Mouse (Mus musculus) liver, embryonic 12.5 days (tissue): Measurements from ENCODE around the gene Rab3a. TPM values are rescaled to one million over a fixed set of nuclear protein-coding genes. Genes with fewer than 3 reads are reported as not detected.

Experiments
- ATAC-seq: fragments of 200-750 bp; cut with Nextera tagmentation; 2 replicates; pipeline ENCODE4 v1.8.0; 2017; ENCODE audit warnings: moderate number of reproducible peaks, mild to moderate bottlenecking, moderate library complexity
- H3K27ac ChIP-seq: fragments of 300-500 bp; sonication (generic); 2 replicates; pipeline ENCODE4 v1.5.1; 2016; ENCODE audit warnings: mild to moderate bottlenecking
- H3K27me3 ChIP-seq: fragments of 300-500 bp; sonication (generic); replicated peaks from 2 replicates; pipeline ENCODE4 v1.6.1; 2016; ENCODE audit warnings: mild to moderate bottlenecking, moderate library complexity
- H3K36me3 ChIP-seq: fragments of 300-500 bp; sonication (generic); 2 replicates; pipeline ENCODE4 v1.6.1; 2016; ENCODE audit warnings: mild to moderate bottlenecking, moderate library complexity
- H3K4me1 ChIP-seq: fragments of 300-500 bp; sonication (generic); 2 replicates; pipeline ENCODE4 v1.6.1; 2016
- H3K4me2 ChIP-seq: fragments of 300-500 bp; sonication (generic); 2 replicates; pipeline ENCODE4 v1.6.1; 2016; ENCODE audit warnings: mild to moderate bottlenecking, moderate library complexity
- H3K4me3 ChIP-seq: fragments of 300-500 bp; sonication (generic); 2 replicates; pipeline ENCODE4 v1.5.1; 2016; ENCODE audit warnings: mild to moderate bottlenecking, moderate library complexity
- H3K9ac ChIP-seq: fragments of 300-500 bp; sonication (generic); 2 replicates; pipeline ENCODE4 v1.6.1; 2016; ENCODE audit warnings: mild to moderate bottlenecking, moderate library complexity
- H3K9me3 ChIP-seq: fragments of 300-500 bp; sonication (generic); replicated peaks from 2 replicates; pipeline ENCODE4 v1.6.1; 2016; ENCODE audit warnings: mild to moderate bottlenecking, moderate library complexity
- WGBS: fragments of 180-500 bp; shearing (Covaris S2); methylation state at CpG from one replicate; pipeline ENCODE4 v1.1.7; 2016; ENCODE audit not compliant: insufficient replicate concordance; 5-methylcytosine and 5-hydroxymethylcytosine counted together
- polyA plus RNA-seq: library from polyadenylated mRNA; unstranded; fragments of >200 nt; fragmentation: Nextera tagmentation; extraction: Ambion mirVana; gene quantifications from 2 replicates; pipeline ENCODE4 v1.2.1, GENCODE M21; 2016

The Rab3a gene
- polyA plus RNA-seq, 1 experiment from 2014 or later = 3.9 TPM

GRCm38 (mm10) chr8:70770748-70771147, 16.3 kb downstream of the Rab3a start:
- Histone ChIP-seq H3K27ac (no peak overlapping the region), H3K4me3 (no peak overlapping the region), H3K9me3 (no peaks in the 10 kb centered on the region), H3K36me3 (peaks cover 71% of the 10 kb centered on the region), H3K4me2 (no peak overlapping the region), H3K9ac (no peak overlapping the region), H3K4me1 (peaks cover 80% of the 10 kb centered on the region), H3K27me3 (0 out of 2 replicates have a peak, but pooled peaks cover 4% of the 10 kb centered on the region)
- ATAC-seq = no peak
- WGBS = 83% methylated on average over 13 of the region's 13 CpGs

- Histone ChIP-seq H3K4me1 (peaks cover 80% of the 10 kb centered on the region), H3K36me3 (peaks cover 71% of the 10 kb centered on the region)
- 69% methylated on average over 7 of the region's 7 CpGs for WGBS
Observed at GRCm38 (mm10) chr8:70771217-70771616, 16.7 kb downstream of the Rab3a start.

GRCm38 (mm10) chr8:70772075-70772474, 17.6 kb downstream of the Rab3a start:
- Histone ChIP-seq H3K27me3 (0 out of 2 replicates have a peak, but pooled peaks cover 4% of the 10 kb centered on the region), H3K9ac (no peak overlapping the region), H3K4me2 (no peak overlapping the region), H3K4me3 (no peak overlapping the region), H3K27ac (no peak overlapping the region), H3K9me3 (no peaks in the 10 kb centered on the region), H3K4me1 (peaks cover 73% of the 10 kb centered on the region), H3K36me3 (peaks cover 71% of the 10 kb centered on the region)
- ATAC-seq = no peak
- 89% methylated on average over 13 of the region's 13 CpGs for WGBS

More at GRCm38 (mm10) chr8:70771217-70771616, 16.7 kb downstream of the Rab3a start:
- Histone ChIP-seq H3K27ac (no peak overlapping the region), H3K4me3 (no peak overlapping the region), H3K27me3 (0 out of 2 replicates have a peak, but pooled peaks cover 4% of the 10 kb centered on the region), H3K9ac (no peak overlapping the region), H3K9me3 (no peaks in the 10 kb centered on the region), H3K4me2 (no peak overlapping the region)
- no peak for ATAC-seq

- no peak overlapping the region for H3K9ac ChIP-seq
- WGBS = 77% methylated on average over 9 of the region's 9 CpGs
- no peak overlapping the region for H3K27ac ChIP-seq
- ATAC-seq = no peak
- peaks cover 66% of the 10 kb centered on the region for H3K36me3 ChIP-seq
- peaks cover 70% of the 10 kb centered on the region for H3K4me1 ChIP-seq
- H3K4me3 ChIP-seq = no peak overlapping the region
- no peaks in the 10 kb centered on the region for H3K9me3 ChIP-seq
- no peaks in the 10 kb centered on the region for H3K27me3 ChIP-seq
- H3K4me2 ChIP-seq = no peak overlapping the region
Observed at GRCm38 (mm10) chr8:70772890-70773289, 18.4 kb downstream of the Rab3a start.

DNA sequence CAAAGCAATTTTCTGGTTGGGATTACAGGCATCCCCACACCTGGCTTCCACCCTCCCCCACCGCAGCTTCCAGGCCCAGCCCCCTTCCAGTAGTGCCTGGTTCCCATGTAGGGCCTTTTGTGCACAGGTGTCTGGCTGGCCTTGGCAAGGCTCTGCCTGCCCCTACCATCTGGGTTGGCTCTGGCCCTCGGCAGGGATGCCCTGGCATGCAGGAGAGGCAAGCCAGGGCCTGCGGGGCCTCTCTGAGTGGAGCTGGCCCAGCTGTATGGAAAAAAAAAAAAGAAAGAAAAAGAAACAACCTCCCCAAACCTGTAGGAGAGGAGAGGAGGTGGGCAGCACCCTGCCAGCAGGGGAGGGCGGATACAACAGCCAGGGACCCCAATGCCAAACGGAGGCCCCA, 18.9 kb downstream of the Rab3a start:
- WGBS = 84% methylated on average over 5 of the region's 5 CpGs
- no peak overlapping the region for H3K4me2 ChIP-seq
- H3K36me3 ChIP-seq = peaks cover 66% of the 10 kb centered on the region
- no peaks in the 10 kb centered on the region for H3K9me3 ChIP-seq
- no peak overlapping the region for H3K4me3 ChIP-seq
- H3K27me3 ChIP-seq = no peaks in the 10 kb centered on the region
- ATAC-seq = no peak
- H3K27ac ChIP-seq = no peak overlapping the region; the same call in 1 of the 2 replicates
- no peak overlapping the region for H3K9ac ChIP-seq
- H3K4me1 ChIP-seq = peaks cover 70% of the 10 kb centered on the region

- H3K4me1 ChIP-seq = peaks cover 70% of the 10 kb centered on the region
- no peak for ATAC-seq
- no peak overlapping the region for H3K4me2 ChIP-seq
- peaks cover 66% of the 10 kb centered on the region for H3K36me3 ChIP-seq
- H3K9ac ChIP-seq = no peak overlapping the region
- H3K9me3 ChIP-seq = no peaks in the 10 kb centered on the region
- H3K27me3 ChIP-seq = no peaks in the 10 kb centered on the region
- no peak overlapping the region for H3K4me3 ChIP-seq
- H3K27ac ChIP-seq = no peak overlapping the region; the same call in 1 of the 2 replicates
- WGBS = 82% methylated on average over 9 of the region's 9 CpGs
Observed at GRCm38 (mm10) chr8:70773833-70774232, 19.4 kb downstream of the Rab3a start.

DNA sequence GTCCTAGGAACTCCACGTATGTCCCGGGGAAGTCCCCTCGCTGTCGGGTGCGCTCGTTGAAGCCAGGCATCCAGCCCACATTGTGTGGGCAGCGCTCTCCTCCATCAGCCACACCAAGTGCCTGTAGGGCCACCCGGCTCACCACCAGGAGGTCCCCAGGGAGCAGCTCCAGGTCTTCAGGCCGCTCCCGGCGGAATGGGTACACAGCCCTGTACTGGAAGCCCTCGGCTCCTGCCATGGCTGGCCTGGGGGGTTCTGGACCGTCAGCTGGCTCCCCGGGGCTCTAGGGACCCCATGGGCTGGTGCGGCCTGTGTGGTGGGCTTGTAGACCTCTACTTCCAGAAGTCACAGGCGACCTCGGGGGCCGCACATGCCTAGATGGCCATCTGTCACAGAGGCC, 20.3 kb downstream of the Rab3a start:
- H3K4me2 ChIP-seq = no peak overlapping the region
- no peak overlapping the region for H3K9ac ChIP-seq
- no peak overlapping the region for H3K4me3 ChIP-seq
- no peak for ATAC-seq
- peak overlapping the region; percentile 41; the same call in 1 of the 2 replicates for H3K27ac ChIP-seq
- H3K4me1 ChIP-seq = peaks cover 71% of the 10 kb centered on the region
- H3K9me3 ChIP-seq = no peaks in the 10 kb centered on the region
- no peaks in the 10 kb centered on the region for H3K27me3 ChIP-seq
- H3K36me3 ChIP-seq = peaks cover 71% of the 10 kb centered on the region
- WGBS = 85% methylated on average over 18 of the region's 18 CpGs

GRCm38 (mm10) chr8:70775227-70775626, 20.7 kb downstream of the Rab3a start:
- WGBS = 76% methylated on average over 5 of the region's 5 CpGs
- Histone ChIP-seq H3K9ac (peak overlapping the region; percentile 96), H3K27me3 (no peaks in the 10 kb centered on the region), H3K9me3 (no peaks in the 10 kb centered on the region), H3K4me2 (peak overlapping the region; percentile 100), H3K4me3 (peak overlapping the region; percentile 78), H3K4me1 (peaks cover 71% of the 10 kb centered on the region), H3K27ac (peak overlapping the region; percentile 47; the same call in 1 of the 2 replicates), H3K36me3 (peaks cover 74% of the 10 kb centered on the region)
- ATAC-seq = no peak

GRCm38 (mm10) chr8:70775851-70776495, 21.5 kb downstream of the Rab3a start:
- Histone ChIP-seq H3K4me3 (peak overlapping the region; percentile 78), H3K27ac (peak overlapping the region; percentile 95), H3K4me1 (peaks cover 68% of the 10 kb centered on the region), H3K36me3 (peaks cover 74% of the 10 kb centered on the region), H3K4me2 (peak overlapping the region; percentile 100), H3K27me3 (no peaks in the 10 kb centered on the region), H3K9ac (peak overlapping the region; percentile 96), H3K9me3 (no peaks in the 10 kb centered on the region)
- WGBS = 3% methylated on average over 34 of the region's 34 CpGs
- peak; percentile 1; the same call in 1 of the 2 replicates for ATAC-seq

- Histone ChIP-seq H3K27me3 (no peaks in the 10 kb centered on the region), H3K27ac (peak within 1 kb of the TSS; percentile 95), H3K9me3 (no peaks in the 10 kb centered on the region), H3K4me2 (peak within 1 kb of the TSS; percentile 100), H3K4me3 (peak within 1 kb of the TSS; percentile 78), H3K36me3 (peaks cover 74% of the 10 kb centered on the region), H3K9ac (peak within 1 kb of the TSS; percentile 96), H3K4me1 (peaks cover 63% of the 10 kb centered on the region)
- under 1% methylated on average over 94 of the region's 94 CpGs for WGBS
- peak; percentile 85 for ATAC-seq
Observed at GRCm38 (mm10) chr8:70776496-70777444, 22.3 kb downstream of the Rab3a start, which contains the start of gene Pik3r2. TSS of gene Pik3r2 (minus strand) at chr8:70776713.

DNA sequence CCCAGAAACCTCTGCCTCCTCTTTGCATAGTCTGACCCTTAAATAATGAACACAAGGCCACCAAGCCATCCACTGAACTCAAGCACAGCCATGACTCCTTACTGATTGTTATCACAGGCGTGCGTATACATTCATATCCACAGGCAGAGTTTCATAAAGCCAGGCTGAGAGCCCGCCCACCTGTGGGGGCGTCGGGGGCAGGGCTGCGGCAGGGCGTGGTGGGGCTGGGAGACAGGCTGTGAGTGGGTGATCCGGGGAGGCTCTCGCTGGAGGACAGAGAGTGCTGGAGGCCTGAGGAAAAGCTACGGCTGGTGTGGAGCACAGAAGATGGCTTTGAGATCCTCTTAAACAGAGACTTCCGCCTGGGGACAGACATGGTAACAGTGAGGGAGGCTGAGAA, 25.6 kb downstream of the Rab3a start:
- Histone ChIP-seq H3K9ac (peak overlapping the region; percentile 1; the same call in 1 of the 2 replicates), H3K9me3 (no peaks in the 10 kb centered on the region), H3K4me3 (no peak overlapping the region), H3K4me2 (no peak overlapping the region), H3K36me3 (peaks cover 73% of the 10 kb centered on the region), H3K4me1 (peaks cover 45% of the 10 kb centered on the region), H3K27ac (no peak overlapping the region), H3K27me3 (no peaks in the 10 kb centered on the region)
- 56% methylated on average over 11 of the region's 11 CpGs for WGBS
- no peak for ATAC-seq
